11 mouse cellular contexts compared by ENCODE assay signal in genomic region chr3:148852556-148852955, GRCm38 (mm10).
DNase-seq lines count a peak whose midpoint lies in the region; ATAC-seq lines count a peak whose summit lies in the region.
"Had no signal": no experiment of that assay in that cellular context is flagged by ENCODE, and none has a peak within 500 bp of the region (broad histone marks: within the 10 kb centered on the region; RNA-seq: fewer than 3 reads in every experiment).

No protein-coding gene starts in this region.

- intact Hi-C loops in heart, postnatal 25 days (cut with DNase I) = no loop called here

- WGBS in heart, embryonic 16.5 days = 73% methylated on average over 12 of the region's 12 CpGs

- H3K9ac ChIP-seq in heart, embryonic 16.5 days (ENCODE audit: low read length) = no peak overlapping the region
- H3K9ac ChIP-seq: limb, embryonic 15.5 days had no signal

- H3K27ac ChIP-seq in heart, embryonic 16.5 days (ENCODE audit: low read length) = no peak overlapping the region
- H3K27ac ChIP-seq: limb, embryonic 15.5 days had no signal

- peaks cover 25% of the 10 kb centered on the region for H3K36me3 ChIP-seq in heart, embryonic 16.5 days (ENCODE audit: control insufficient read depth, insufficient read depth)

- no peaks in the 10 kb centered on the region for H3K9me3 ChIP-seq in heart, embryonic 16.5 days (replicated peaks; ENCODE audit: control insufficient read depth, low read length)
- H3K9me3 ChIP-seq: limb, embryonic 15.5 days had no signal

- H3K4me1 ChIP-seq in heart, embryonic 16.5 days (ENCODE audit: control insufficient read depth, insufficient read depth, low read length) = peaks cover 6% of the 10 kb centered on the region; the same call in 1 of the 2 replicates

- no peak for DNase-seq in heart, postnatal 25 days (ENCODE audit: low spot score)
- DNase-seq in 416B (ENCODE audit: low read depth) = peak; percentile 49
- peak; percentile 60 for DNase-seq in T-cell, adult 2 months (ENCODE audit: low spot score)
- DNase-seq in natural killer cell, adult 2 months (ENCODE audit: low spot score in 2 of 2) = peak; percentile 43 to 47
- no peak for DNase-seq in adrenal gland, adult 8-10 months
- DNase-seq in yolk sac, embryonic 10.5 days (ENCODE audit: low spot score) = no peak
- DNase-seq in left cerebral cortex, adult 11 months (ENCODE audit: low spot score) = no peak
- DNase-seq: cerebellum, adult 18-20 months had no signal

- no peak overlapping the region for H3K4me3 ChIP-seq in heart, embryonic 16.5 days (ENCODE audit: low read length)
- H3K4me3 ChIP-seq: limb, embryonic 15.5 days had no signal

- H3K27me3 ChIP-seq in heart, embryonic 16.5 days (ENCODE audit: control insufficient read depth, insufficient read depth, low read length) = no peaks in the 10 kb centered on the region
- H3K27me3 ChIP-seq: limb, embryonic 15.5 days had no signal

- ATAC-seq in heart, embryonic 16.5 days (replicated peaks; ENCODE audit: extremely low read depth, insufficient read depth, low FRiP score) = peak; percentile 38; the same call in 1 of the 2 replicates
- ATAC-seq: lung, postnatal 0 days had no signal

- no peak overlapping the region for H3K4me2 ChIP-seq in heart, embryonic 16.5 days (ENCODE audit: low read depth, low read length)
- H3K4me2 ChIP-seq: limb, embryonic 15.5 days had no signal

Comparison
In these comparisons a context has a peak if more than half of its experiments do, and no peak if none do; other contexts are left out.
1. DNase-seq: peak in 416B (single experiment), T-cell, adult 2 months (single experiment) and natural killer cell, adult 2 months (2 of 2); none in heart, postnatal 25 days (single experiment), adrenal gland, adult 8-10 months (single experiment), yolk sac, embryonic 10.5 days (single experiment) and left cerebral cortex, adult 11 months (single experiment).